Mouse (Mus musculus) cortical plate, adult 2 months (tissue): ENCODE measurements around the gene 2310033P09Rik.

Source experiments
- CTCF ChIP-seq: fragments of 200-500 bp; IDR thresholded peaks from 2 replicates; pipeline ENCODE4 v1.5.1; 2011; ENCODE audit warnings: mild to moderate bottlenecking, control low read depth, low read length; ENCODE audit not compliant: insufficient read depth; ENCODE audit errors: extremely low read depth
- POLR2A ChIP-seq: fragments of 200-500 bp; IDR thresholded peaks from 2 replicates; pipeline ENCODE4 v1.6.1; 2011; ENCODE audit warnings: mild to moderate bottlenecking, low read length, control low read depth; ENCODE audit not compliant: insufficient read depth; ENCODE audit errors: extremely low read depth

- TF ChIP-seq CTCF (no peak), POLR2A (no peak)
Observed at GRCm38 (mm10) chr11:59169807-59170206, 38.3 kb upstream of the 2310033P09Rik start.
